Mouse (Mus musculus): ENCODE results near the gene Eps8. TPM values are rescaled to one million over a fixed set of nuclear protein-coding genes. Genes with fewer than 3 reads are reported as not detected.
"Not testable (repeated sequence)": the region's sequence is repeated elsewhere in the genome, so short reads cannot be mapped to it uniquely, and the experiment has no call there.

The Eps8 gene
- total RNA-seq, 2 experiments from 2014 or later, result 33.1 to 39.5 TPM

DNA sequence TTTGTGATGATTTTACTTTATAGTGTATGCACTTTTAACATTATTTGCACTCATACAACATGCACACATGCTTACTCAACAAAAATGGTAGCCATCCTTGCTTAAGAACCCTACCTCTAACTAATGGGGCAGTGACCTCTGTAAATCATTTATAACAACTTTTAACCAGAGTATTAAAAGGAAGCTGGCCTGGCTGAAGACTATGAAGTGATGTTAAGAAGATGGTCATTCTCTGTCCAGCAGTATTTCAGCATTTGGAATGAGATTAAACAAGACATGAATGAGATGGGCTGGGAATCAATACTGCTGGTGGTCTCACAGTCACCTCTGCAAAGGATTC is 160.6 kb downstream of the Eps8 start:
- DNase-seq, result no peak
- intact Hi-C loops (cut with DNase I), result loop anchor here (10.0 kb wide), 1 partner anchor 151 kb away; no protein-coding TSS in a partner anchor

DNA sequence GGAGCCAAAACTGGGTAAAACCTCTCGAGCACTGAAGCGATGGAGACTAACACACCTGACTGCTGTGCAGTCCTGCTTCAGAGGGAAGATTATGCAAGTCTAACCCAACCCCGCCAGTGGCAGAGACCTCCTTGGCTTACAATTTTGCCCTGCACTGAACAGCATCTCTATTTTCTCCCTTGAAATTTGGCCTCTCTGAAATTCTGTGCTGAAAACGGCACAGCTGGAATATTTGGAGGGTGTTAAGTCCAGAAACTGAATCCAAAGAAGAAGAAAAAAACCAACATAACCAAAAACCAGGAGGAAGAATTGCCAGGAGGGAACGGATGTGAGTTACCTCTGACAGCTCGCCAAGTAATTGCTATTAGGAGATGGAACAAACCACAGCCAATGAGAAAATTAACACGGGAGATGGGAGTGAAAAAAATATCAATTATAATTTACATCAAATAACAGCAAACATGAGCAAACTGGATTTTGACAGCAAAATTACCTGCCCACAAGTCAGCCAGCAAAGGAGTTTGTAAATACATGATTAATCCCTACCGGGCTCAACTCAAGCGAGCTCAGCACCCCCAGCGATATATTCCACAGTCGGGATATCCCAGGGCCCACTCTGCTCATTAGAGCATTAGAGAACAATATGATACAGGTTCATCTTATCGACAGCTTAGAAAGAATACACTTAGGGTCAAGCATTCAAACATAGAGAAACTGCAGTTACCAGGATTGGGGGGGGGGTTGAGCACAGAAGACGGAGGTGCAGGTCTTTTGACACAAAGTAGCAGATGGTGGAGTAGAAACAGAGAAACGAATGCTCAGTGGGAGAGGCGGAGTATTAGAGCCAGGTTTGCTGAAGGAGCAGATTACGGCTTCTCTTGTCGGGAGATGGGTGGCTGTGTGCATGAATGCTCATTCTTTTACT is 161.2 kb downstream of the Eps8 start:
- intact Hi-C loops (cut with DNase I), result loop anchor here (10.0 kb wide), 1 partner anchor 151 kb away; no protein-coding TSS in a partner anchor
- DNase-seq, result no peak

DNA sequence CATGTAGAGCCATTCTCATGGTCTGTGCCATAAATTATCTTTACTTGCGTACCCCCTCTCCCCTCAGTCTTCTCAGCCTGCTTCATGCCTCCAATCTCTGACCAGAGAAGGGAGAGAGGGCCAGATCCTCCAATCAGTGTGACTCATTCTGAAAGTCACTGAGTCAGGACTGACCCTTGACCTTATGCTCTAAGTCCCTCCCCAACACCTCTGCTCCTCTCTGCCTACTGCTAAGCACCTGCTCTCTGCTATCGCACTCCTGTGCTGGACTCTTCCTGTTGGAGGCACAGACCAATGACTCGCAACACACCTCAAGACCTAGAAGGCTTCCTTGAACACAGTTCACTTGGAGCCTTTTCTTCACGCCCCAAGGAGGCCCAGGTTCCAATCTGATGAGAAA is 162.1 kb downstream of the Eps8 start:
- intact Hi-C loops (cut with DNase I), result loop anchor here (10.0 kb wide), 1 partner anchor 152 kb away; no protein-coding TSS in a partner anchor
- DNase-seq, result no peak

GRCm38 (mm10) chr6:137491659-137492058 is 163.0 kb downstream of the Eps8 start:
- no peak for DNase-seq
- intact Hi-C loops (cut with DNase I), result loop anchor here (10.0 kb wide), 1 partner anchor 153 kb away; no protein-coding TSS in a partner anchor

- no peak for DNase-seq
- intact Hi-C loops (cut with DNase I), result loop anchor here (10.0 kb wide), 1 partner anchor 155 kb away; no protein-coding TSS in a partner anchor
Measured at GRCm38 (mm10) chr6:137490115-137490514, 164.6 kb downstream of the Eps8 start.

DNA sequence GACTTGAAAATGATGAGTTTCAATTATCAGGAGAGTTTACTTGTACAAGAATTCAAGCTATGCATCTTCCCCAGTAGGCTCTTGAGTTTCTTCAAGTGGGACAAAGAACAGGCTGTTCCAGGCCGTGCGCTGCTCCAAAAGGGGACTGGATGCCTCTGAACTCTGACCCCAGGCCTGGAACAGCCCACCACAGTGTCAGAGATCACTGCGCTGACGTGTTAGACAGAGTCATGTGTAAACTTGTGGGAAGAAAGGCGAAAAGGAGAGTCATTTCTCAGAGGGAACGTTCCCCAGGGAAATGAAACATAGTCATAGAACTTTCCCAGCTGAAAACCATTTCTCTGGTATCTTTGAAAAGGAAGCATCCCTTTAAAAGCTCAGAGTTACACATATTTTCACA is 167.2 kb downstream of the Eps8 start:
- DNase-seq, result no peak
- intact Hi-C loops (cut with DNase I), result no loop called here

GRCm38 (mm10) chr6:137482891-137483290 is 171.8 kb downstream of the Eps8 start:
- intact Hi-C loops (cut with DNase I), result no loop called here

DNA sequence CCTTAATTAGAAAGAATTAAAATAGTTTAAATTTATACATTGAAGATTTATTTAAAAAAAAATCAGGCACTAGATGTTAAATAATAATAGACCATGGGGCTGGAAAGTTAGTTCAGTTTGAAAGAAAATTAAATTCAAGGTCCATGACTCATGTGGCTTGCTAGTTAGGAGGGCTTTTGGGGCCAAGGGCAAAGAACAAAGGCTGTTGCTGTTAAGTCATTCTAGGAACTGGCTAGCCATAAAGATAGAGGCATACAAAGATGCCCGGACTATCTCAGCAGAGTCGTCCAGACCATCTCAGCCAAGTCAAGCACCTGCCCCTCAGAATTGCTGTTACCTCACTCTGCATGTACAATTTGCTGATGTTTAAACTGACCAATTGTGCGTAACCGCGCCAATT is 179.0 kb downstream of the Eps8 start:
- intact Hi-C loops (cut with DNase I); DNase-seq: not testable (repeated sequence)

More at GRCm38 (mm10) chr6:137482891-137483290, 171.8 kb downstream of the Eps8 start:
- no peak for DNase-seq

DNA sequence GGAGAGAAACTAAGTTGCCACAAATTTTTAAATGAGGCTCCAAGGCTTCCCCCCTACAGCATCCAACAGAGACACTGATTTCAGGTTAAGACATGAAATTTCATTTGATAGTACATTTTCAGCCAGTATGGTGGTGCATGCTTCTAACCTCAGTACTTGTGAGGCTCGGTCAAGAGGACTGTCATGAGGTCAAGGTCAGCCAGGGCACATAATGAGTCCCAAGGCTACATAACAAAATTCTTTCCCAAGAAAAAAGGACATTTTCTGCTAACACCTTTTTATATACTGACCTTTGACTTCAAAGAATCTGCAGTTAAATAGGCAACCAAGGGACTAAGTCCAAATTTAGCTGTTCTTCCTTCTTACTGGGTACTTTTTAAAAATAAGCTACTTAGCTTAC is 181.2 kb downstream of the Eps8 start:
- intact Hi-C loops (cut with DNase I), result no loop called here
- no peak for DNase-seq

GRCm38 (mm10) chr6:137472129-137472528 is 182.5 kb downstream of the Eps8 start:
- intact Hi-C loops (cut with DNase I), result no loop called here
- no peak for DNase-seq

DNA sequence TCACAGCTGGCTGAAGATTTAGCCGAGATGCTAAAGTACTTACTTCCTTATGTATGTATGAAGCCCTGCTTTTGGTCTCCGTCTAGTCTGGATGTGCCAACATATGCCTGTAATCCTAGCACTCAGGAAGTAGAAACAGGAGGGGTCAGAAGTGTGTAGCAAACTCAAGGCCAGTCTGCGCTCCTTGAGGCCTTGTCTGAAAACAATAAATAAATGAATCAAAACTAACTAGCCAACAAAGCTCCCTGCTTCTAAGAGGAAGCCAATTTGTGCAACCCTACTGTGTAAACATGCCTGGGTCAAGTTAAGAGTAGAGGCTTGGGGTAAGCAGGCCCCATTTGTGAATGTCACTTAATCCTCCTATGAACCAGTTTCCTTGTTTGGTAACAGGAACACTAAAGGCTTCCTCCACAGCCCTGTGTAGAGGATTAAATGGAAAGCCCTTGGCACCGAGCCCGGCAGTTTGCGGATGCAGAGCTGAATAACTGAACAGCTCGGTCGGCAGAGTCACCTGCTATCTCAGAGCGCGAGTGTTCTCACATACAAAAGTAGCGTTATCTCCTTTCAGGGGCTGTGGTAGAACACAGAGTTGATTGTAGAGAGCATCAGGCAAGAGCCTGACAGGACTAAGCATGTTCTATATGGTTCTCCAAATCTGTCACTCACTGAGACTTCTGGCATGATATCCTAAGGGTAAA is 183.6 kb downstream of the Eps8 start:
- peak; percentile 92 for DNase-seq
- intact Hi-C loops (cut with DNase I), result no loop called here

DNA sequence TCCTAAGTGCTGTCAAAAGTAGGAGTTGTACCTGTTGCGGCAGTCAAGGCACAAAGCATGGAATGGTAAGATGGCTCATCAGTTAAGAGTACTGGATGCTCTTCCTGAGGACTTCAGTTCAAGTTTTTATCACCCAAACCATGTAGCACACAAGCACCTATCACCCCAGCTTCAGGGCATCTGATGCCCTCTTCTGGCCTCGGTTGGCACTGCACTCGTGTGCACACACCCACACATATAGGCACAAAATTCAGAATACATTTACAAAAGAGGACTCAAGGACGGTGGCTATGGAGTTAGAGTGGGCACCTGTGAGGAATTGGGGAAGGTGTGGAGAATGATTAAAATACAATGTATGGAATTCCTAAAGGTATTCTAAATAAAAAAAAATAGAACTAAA is 185.1 kb downstream of the Eps8 start:
- intact Hi-C loops (cut with DNase I), result no loop called here
- DNase-seq, result no peak

GRCm38 (mm10) chr6:137467696-137468095 is 187.0 kb downstream of the Eps8 start:
- intact Hi-C loops (cut with DNase I), result no loop called here
- no peak for DNase-seq

DNA sequence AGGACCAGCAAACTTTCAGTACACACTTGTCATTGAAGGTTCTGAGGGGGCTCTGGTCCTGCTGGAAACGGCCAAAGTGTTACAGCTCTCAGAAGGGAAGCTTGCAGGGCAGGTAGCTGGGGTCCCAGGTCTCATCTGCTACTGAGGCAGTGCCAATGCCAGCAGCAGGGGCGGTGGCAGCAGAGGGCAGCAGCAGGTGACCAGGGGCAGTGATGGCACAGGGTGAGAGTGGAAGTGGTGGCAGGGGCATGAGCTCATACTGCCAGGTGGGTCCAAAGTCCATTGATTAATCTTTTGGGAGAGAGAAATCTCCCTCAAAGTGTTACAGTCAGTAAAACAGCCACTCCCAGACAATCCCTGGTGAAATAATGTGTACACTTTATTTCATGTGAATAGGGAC is 188.4 kb downstream of the Eps8 start:
- intact Hi-C loops (cut with DNase I), result no loop called here
- DNase-seq, result peak; percentile 19

- DNase-seq, result peak; percentile 91
- intact Hi-C loops (cut with DNase I), result no loop called here
Measured at GRCm38 (mm10) chr6:137465253-137465652, 189.4 kb downstream of the Eps8 start.

DNA sequence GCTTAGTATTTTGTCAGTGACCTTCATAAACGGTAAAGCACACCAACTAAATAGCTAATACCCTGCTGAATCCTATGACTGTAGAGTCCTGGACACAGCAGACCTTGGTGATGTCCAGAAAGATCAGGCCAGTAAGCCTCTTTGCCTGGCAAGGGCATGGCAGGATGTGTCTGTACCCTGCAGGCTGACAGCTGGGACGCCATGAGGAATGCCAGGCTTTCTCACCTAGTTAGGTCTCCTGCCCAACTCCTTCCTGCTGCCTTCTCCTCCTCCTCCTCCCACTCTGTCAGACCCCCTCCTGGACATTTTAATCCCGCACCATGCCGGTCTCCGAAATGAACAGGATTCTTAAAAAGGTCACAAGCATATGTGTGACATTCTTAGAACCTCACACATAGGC is 190.9 kb downstream of the Eps8 start:
- intact Hi-C loops (cut with DNase I), result no loop called here
- peak; percentile 22 for DNase-seq

DNA sequence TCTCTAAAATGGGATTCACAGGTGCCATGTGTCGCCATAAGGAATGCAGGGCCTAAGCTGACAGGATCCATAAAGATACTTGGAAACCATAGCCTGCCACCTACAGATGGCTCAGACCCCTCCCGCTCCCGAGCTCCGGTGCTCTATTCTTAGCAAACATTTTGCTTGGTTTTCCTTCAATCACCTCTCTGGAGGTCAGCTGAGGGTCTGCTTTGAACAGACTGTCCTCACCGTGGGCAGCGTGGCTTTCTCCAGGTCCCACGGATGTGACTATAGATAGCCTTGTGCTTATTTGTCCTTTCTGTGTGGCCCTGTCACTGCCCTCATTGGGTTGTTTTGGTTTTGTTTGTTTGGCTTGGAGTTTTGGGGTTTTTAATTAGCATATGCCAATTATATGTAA is 196.5 kb downstream of the Eps8 start:
- intact Hi-C loops (cut with DNase I), result loop anchor here (5.0 kb wide), 1 partner anchor 264 kb away; no protein-coding TSS in a partner anchor

GRCm38 (mm10) chr6:137457210-137457609 is 197.5 kb downstream of the Eps8 start:
- intact Hi-C loops (cut with DNase I), result loop anchor here (5.0 kb wide), 1 partner anchor 265 kb away; no protein-coding TSS in a partner anchor
- DNase-seq, result no peak

More for the DNA sequence above, 196.5 kb downstream of the Eps8 start:
- peak; percentile 25 for DNase-seq

- intact Hi-C loops (cut with DNase I), result loop anchor here (5.0 kb wide), 1 partner anchor 266 kb away; no protein-coding TSS in a partner anchor
- DNase-seq, result no peak
Measured at GRCm38 (mm10) chr6:137456064-137456463, 198.6 kb downstream of the Eps8 start.

DNA sequence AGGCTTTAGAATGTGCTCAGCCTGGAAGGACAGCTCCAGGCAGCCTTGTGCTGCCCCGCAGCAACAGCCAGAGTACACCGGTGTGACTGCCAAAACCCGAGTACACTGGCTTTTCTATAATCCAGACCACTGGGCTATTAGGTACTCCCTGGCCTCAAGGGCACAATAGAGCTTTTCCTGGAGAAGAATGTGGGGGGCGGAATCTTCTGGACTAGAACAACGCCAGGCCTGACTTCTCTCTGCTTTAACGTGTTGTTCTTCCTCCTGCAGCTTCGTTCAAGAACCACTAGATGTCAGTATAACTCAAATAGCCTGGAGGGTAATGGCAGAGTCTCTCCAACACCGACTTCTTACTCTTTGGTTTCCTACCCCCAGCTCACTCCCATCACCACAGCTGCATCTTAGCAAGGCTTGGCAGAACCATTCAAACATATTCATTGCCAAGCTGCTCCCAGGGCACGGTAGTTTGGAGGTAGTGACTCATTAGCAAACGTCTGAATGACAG is 199.1 kb downstream of the Eps8 start:
- peak; percentile 47 for DNase-seq
- intact Hi-C loops (cut with DNase I), result loop anchor here (5.0 kb wide), 1 partner anchor 267 kb away; no protein-coding TSS in a partner anchor

DNA sequence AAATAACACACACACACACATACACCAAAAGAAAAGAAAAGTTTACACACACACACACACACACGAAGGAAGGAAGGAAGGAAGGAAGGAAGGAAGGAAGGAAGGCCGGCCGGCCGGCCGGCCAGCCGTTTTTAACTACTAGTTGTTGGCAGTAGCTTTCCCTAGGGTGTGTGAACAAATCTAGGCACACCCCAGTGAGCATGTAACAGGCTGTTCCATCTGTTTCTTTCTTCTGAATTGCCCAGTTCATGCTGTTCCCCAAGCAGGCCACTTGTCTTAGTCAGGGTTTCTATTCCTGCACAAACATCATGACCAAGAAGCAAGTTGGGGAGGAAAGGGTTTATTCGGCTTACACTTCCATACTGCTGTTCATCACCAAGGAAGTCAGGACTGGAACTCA is 208.6 kb downstream of the Eps8 start:
- intact Hi-C loops (cut with DNase I); DNase-seq: not testable (repeated sequence)

All from left cerebral cortex, postnatal 4 days (tissue).